Mouse (Mus musculus): ENCODE results near the gene Hoxa5. TPM values are rescaled to one million over a fixed set of nuclear protein-coding genes. Genes with fewer than 3 reads are reported as not detected.

Gene Hoxa5
- polyA plus RNA-seq, 1 experiment from 2014 or later, result 1.8 TPM

DNA sequence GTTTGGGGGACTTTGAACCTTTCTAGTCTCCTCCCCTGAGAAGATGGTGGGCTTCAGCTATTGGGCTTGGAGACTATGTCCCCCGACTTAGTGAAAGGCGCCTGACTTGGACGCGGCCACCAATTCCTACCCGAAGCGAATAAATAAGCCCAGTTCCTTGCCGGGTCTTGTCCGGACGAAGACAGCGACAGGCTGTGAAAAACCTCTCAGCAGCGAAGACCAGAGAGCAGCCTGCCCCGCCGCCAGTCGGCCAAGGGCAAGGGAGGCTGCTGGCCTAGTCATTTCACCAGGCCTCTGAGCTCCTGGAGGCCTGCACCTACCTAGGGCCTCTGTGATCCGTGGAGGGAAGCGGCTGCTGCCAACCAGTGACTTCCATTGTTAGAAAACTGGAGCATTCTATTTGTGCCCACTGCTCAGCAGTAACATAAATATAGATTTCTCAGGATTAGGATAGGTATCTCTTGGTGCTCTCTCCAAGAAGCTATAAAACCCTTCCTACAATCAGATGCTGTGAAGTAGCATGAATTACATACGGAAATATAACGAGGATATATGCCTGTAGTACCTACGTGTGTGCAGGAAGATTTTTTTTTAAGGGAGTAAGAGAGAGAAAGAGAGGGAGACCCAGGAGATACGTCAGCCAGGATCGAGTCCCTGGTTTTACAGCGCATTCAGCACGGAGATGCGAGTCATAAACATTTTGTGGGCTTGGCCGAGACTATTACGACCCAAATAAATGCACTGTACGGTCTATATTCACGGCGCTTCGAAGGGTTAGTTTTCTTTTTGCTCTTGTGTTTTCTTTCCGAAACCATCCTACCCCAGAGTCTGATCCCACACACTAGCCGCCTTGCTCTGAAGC, 15.8 kb upstream of the Hoxa5 start:
- H3K4me3 ChIP-seq, result no peak overlapping the region
- 11% methylated on average over 32 of the region's 32 CpGs for WGBS
- H3K27ac ChIP-seq, result no peak overlapping the region
- H3K4me1 ChIP-seq (replicated peaks), result peaks cover 22% of the 10 kb centered on the region
- peaks cover 100% of the 10 kb centered on the region for H3K27me3 ChIP-seq (ENCODE audit: insufficient read depth, poor library complexity, severe bottlenecking)
- no peaks in the 10 kb centered on the region for H3K36me3 ChIP-seq
- H3K9me3 ChIP-seq, result no peaks in the 10 kb centered on the region
- peak; percentile 67 for DNase-seq (ENCODE audit: low spot score)

DNA sequence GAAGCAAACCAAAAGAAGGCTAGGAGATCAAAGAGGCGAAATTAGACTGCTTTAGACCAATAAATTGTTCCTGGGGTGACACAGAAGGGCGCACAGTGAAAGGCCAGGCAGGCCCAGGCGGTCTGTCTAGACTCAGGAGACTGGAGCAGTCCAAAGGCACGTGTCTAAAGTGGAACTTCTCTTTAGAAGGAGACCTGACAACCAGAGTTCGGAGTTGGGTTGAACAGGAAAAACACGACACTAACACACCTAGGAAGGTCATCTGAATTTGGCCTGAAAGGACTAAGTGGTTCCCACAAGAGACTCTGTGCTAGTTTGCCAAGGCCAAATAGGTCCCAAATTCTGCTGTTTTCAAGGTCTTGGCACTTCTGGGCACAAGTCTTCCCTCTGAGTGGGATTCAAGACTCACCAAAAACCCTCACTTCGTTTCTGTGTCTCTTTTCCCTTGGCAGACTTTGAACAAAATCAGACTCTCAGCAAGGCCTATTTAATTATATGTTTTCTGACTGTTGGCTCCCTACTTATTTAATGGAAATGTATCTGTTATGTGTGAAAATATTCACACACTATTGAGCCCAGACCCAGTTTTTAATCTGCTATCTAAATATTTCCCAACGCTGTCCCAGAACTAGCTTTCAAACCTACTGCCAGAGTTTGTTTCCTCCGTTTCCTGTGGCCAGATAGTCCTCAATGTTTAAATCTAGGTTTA, 15.0 kb upstream of the Hoxa5 start:
- H3K4me3 ChIP-seq, result no peak overlapping the region
- H3K4me1 ChIP-seq (replicated peaks), result peaks cover 22% of the 10 kb centered on the region
- H3K9me3 ChIP-seq, result no peaks in the 10 kb centered on the region
- 21% methylated on average over 9 of the region's 9 CpGs for WGBS
- DNase-seq (ENCODE audit: low spot score), result no peak
- H3K27me3 ChIP-seq (ENCODE audit: insufficient read depth, poor library complexity, severe bottlenecking), result peaks cover 100% of the 10 kb centered on the region
- H3K27ac ChIP-seq, result no peak overlapping the region
- no peaks in the 10 kb centered on the region for H3K36me3 ChIP-seq

DNA sequence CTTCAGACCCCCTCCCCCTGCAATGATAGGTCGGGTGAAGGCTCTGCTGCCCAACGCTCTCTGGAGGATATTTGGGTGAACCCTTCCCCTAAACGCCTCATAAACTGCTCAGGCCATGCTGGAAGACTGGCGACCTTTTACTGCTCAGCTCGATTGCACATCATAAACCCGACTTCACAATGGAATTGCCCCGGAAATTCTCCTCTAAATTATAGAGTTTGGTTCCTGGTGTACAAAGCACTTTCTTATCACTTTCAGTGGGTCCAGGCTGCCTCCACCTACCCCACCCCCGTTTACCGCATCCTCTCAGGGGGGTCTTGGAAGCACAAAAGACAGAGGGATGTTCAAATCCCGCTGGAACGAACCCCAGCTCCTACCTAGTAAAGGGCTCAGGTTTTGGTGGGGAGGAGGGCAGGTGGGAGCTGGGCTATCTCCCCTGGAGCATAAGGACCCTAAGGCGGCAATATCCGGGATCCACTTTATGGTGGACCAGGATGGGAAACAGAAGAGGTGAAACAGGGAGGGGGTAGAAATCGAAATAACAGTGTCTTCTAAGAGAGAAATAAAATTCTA, 14.3 kb upstream of the Hoxa5 start:
- no peak overlapping the region for H3K27ac ChIP-seq
- no peak overlapping the region for H3K4me3 ChIP-seq
- no peaks in the 10 kb centered on the region for H3K36me3 ChIP-seq
- peaks cover 22% of the 10 kb centered on the region for H3K4me1 ChIP-seq (replicated peaks)
- peaks cover 100% of the 10 kb centered on the region for H3K27me3 ChIP-seq (ENCODE audit: insufficient read depth, poor library complexity, severe bottlenecking)
- no peaks in the 10 kb centered on the region for H3K9me3 ChIP-seq
- WGBS, result 11% methylated on average over 14 of the region's 14 CpGs
- DNase-seq (ENCODE audit: low spot score), result no peak

DNA sequence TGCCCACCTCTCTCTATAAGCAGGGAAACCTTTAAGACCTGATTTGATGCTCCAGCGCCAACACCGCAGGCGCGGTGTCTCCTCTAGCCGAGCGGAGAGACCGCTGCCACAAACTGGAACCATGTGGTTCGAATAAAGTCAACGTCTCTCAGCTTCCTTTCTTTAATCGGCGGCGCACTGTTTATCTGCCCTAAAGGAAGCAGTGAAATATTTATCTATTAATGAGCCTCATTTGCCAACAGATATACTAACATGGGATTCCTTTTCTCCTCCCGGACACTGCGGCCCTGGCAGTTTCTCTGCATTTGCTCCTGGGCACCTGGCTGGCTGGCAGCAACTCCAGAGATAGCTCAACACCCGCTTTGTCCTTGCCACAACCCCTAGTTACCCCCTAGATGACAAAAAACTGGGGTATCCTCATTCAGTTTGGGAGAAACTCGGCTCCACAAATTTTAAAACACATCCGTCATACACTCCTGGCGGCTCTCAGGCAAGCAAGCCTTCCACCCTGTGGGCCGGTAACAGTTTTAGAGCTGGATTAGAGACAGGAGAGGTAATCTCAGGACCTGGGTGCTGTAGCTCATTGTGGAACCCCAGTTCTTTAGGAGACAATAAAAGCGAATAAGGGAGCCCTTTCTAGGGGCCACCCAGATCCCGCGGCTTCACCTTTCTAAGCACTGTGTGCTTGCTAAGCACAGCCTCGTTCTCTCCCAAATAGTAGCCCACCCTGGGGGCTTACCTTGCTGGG, 13.7 kb upstream of the Hoxa5 start:
- Histone ChIP-seq H3K4me3 (peak overlapping the region; percentile 45; the same call in 1 of the 2 replicates), H3K9me3 (no peaks in the 10 kb centered on the region), H3K27ac (no peak overlapping the region), H3K27me3 (ENCODE audit: insufficient read depth, poor library complexity, severe bottlenecking) (peaks cover 100% of the 10 kb centered on the region), H3K36me3 (no peaks in the 10 kb centered on the region), H3K4me1 (replicated peaks) (peaks cover 22% of the 10 kb centered on the region)
- no peak for DNase-seq (ENCODE audit: low spot score)
- WGBS, result 4% methylated on average over 23 of the region's 23 CpGs

DNA sequence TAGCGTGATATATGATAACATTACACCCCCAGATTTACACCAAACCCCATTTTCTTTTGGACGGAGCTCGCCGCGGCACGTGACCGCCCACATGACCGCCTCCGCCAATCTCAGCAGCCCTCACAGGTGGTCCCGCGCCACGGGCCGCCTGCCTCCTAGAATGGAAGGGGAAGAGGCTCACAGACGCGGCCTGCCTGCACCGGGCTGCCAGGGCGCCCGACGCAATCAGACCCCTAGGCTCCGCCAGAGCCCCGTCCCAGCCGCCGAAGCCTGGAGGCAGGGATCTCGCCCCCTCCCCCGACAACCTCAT, 13.0 kb upstream of the Hoxa5 start:
- Histone ChIP-seq H3K4me3 (peak overlapping the region; percentile 45), H3K4me1 (replicated peaks) (peaks cover 22% of the 10 kb centered on the region), H3K27me3 (ENCODE audit: insufficient read depth, poor library complexity, severe bottlenecking) (peaks cover 100% of the 10 kb centered on the region), H3K36me3 (no peaks in the 10 kb centered on the region), H3K9me3 (no peaks in the 10 kb centered on the region), H3K27ac (no peak overlapping the region)
- peak; percentile 77 for DNase-seq (ENCODE audit: low spot score)
- WGBS, result under 1% methylated on average over 25 of the region's 25 CpGs

DNA sequence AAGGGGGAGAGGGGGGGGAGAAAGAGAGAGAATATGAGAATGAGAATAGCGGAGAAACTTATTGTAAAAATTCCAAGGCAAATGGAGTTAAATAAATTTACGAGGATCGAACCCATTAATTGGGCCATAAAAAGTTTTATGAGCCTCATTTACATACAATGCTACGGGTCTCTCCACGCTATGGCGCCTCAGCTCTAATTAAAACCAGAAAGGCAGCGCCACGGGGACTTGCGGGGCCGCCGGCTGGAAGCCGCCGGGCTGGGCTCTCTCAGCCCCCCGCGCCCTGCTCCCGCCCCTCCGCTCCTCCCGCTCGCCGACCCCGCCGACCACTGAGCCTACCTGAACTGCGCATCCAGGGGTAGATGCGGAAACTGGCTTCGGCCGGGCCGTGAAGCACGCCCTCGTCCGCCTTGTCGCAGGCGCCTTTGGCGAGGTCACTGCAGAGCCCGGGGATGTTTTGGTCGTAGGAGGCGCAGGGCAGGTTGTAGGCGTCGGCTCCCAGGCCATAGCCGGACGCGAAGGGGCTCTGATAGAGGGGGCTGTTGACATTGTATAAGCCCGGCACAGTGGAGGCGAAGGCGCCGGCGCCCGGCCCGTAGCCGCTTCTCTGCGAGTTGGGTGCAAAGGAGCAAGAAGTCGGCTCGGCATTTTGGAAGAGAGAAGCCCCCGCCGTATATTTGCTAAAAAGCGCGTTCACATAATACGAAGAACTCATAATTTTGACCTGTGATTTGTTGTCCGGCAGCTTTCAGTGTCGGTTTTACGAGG, 12.5 kb upstream of the Hoxa5 start:
- Histone ChIP-seq H3K36me3 (no peaks in the 10 kb centered on the region), H3K27me3 (ENCODE audit: insufficient read depth, poor library complexity, severe bottlenecking) (peaks cover 100% of the 10 kb centered on the region), H3K4me3 (peak overlapping the region; percentile 45), H3K4me1 (replicated peaks) (peaks cover 20% of the 10 kb centered on the region), H3K27ac (no peak overlapping the region), H3K9me3 (no peaks in the 10 kb centered on the region)
- peak; percentile 68 for DNase-seq (ENCODE audit: low spot score)
- WGBS, result 2% methylated on average over 60 of the region's 60 CpGs

DNA sequence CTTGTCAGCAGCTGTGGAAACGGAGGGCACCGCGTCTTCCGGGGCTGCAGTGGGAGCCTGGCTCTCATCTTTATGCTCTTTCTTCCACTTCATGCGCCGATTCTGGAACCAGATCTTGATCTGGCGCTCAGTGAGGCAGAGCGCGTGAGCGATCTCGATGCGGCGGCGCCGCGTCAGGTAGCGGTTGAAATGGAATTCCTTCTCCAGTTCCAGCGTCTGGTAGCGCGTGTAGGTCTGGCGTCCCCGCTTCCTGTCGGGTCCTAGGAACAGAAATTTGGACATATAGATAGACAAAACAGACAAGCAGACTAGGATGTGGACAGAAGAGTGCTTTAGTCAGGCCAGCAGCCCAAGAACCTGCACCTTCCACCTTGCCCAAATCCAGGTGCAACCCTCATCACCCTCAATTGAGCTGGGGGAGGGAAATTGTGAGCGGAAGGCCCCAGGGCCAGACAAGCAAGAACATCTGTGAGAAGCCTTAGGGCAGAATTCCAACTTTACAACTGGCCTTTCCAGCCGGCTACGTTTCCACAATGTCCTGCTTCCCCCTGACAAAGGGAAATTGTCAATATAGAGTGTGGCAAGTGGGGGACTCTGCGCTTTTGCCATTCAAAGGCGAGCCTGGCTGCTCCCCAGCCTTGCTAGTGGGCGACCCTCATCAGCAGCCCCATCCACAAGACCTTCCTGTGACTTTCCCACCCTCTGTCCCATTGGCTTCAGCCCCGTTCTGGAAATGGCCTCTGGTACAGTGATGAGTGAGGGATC, 11.6 kb upstream of the Hoxa5 start:
- no peak overlapping the region for H3K27ac ChIP-seq
- no peaks in the 10 kb centered on the region for H3K9me3 ChIP-seq
- H3K4me3 ChIP-seq, result no peak overlapping the region
- no peak for DNase-seq (ENCODE audit: low spot score)
- peaks cover 100% of the 10 kb centered on the region for H3K27me3 ChIP-seq (ENCODE audit: insufficient read depth, poor library complexity, severe bottlenecking)
- peaks cover 11% of the 10 kb centered on the region for H3K4me1 ChIP-seq (replicated peaks)
- no peaks in the 10 kb centered on the region for H3K36me3 ChIP-seq
- 2% methylated on average over 30 of the region's 30 CpGs for WGBS

DNA sequence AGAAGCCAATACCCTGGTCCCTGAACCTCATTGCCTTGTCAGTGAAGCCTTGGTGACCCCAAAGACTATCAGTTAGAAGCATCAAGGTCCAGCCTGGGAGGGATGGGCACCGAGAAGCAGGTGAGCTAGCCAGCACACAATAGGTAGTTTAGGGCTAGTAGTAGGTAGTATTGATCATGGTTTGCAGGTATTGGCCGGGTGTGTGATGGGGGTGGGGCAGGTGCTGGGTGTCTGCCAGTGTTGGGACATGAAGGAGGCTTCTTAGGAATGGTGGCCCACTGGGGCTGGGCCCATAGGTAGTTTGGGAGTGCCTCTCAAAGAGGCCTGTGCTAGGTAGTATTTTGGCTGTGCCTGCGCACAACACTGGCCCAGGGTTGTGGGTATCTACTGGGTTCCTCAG, 10.7 kb upstream of the Hoxa5 start:
- no peak for DNase-seq (ENCODE audit: low spot score)
- H3K4me3 ChIP-seq, result no peak overlapping the region
- peaks cover 100% of the 10 kb centered on the region for H3K27me3 ChIP-seq (ENCODE audit: insufficient read depth, poor library complexity, severe bottlenecking)
- no peaks in the 10 kb centered on the region for H3K36me3 ChIP-seq
- no peaks in the 10 kb centered on the region for H3K9me3 ChIP-seq
- H3K27ac ChIP-seq, result no peak overlapping the region
- peaks cover 11% of the 10 kb centered on the region for H3K4me1 ChIP-seq (replicated peaks)
- 14% methylated on average over 3 of the region's 3 CpGs for WGBS

DNA sequence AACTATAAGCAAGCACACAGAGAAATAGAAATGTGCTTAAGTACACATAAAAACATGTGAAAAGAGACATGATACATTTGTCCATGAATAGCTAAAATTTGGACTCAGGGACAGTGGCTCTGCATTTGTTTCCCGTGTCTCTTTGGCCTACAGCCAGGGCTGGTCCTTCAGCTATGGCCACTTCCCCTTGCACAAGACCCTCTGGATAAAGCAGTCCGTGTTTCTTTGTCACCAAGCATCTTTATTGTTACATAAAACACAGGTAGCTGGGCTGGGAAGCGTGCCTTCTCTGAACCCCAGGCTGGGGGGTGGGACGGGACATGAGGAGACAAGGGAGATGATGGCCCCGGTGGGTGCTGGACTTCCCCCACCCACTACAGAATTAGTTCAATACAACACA, 9.9 kb upstream of the Hoxa5 start:
- peaks cover 11% of the 10 kb centered on the region for H3K4me1 ChIP-seq (replicated peaks)
- H3K4me3 ChIP-seq, result no peak overlapping the region
- no peak for DNase-seq (ENCODE audit: low spot score)
- WGBS, result 9% methylated on average over 5 of the region's 5 CpGs
- no peak overlapping the region for H3K27ac ChIP-seq
- H3K9me3 ChIP-seq, result no peaks in the 10 kb centered on the region
- H3K36me3 ChIP-seq, result no peaks in the 10 kb centered on the region
- H3K27me3 ChIP-seq (ENCODE audit: insufficient read depth, poor library complexity, severe bottlenecking), result peaks cover 100% of the 10 kb centered on the region

DNA sequence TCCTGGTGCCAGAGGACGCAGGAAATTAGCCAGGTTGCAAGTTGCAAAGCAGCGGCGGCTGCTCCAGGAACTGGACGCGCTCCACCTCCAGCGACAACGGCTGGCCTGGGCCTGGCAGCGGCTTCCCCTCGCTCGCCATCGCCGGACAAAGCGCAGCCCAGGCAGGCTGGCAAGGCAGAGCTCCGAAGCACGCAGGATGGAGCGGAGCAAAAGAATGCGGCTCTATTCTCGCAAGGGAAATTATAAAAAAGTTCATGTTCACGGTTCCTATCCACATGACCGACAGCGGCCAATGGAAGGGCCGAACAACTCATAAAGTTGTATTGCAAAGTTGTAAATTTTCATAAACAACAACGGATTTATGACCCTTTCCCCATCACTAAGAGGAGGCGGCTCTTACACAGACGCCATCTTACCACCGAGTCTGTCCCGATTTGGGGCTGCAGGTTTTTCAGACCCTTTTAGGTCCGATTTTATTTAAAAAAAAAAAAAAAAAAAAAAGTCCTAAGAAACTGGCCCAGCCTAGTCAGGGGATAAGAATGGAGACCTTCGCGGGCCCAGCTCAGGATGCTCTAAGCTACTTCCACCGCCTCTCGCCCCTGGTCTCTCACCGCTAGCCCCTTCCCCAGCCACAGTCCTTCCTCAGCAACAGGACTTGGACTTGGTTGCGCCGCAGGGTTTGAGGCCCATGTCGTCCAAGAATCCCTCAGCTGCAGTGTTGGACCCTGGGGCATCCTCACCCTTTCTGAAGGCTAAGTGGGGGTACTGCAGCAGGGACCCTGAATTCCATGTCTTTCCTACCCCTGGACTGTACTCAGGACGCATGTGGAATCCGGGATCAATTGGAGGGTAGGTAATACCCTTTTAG, 9.0 kb upstream of the Hoxa5 start, which contains the start of the genes Hoxa3 and Gm28308:
Gene Hoxa3 (minus strand): TSS at position 218 of the 868 bp plus-strand sequence.
Gene Gm28308 (minus strand): TSS at position 221 of the 868 bp plus-strand sequence.
- WGBS, result 2% methylated on average over 38 of the region's 38 CpGs
- no peak within 1 kb of the TSS for H3K27ac ChIP-seq
- peaks cover 17% of the 10 kb centered on the region for H3K4me1 ChIP-seq (replicated peaks)
- H3K27me3 ChIP-seq (ENCODE audit: insufficient read depth, poor library complexity, severe bottlenecking), result peaks cover 100% of the 10 kb centered on the region
- H3K9me3 ChIP-seq, result no peaks in the 10 kb centered on the region
- no peak within 1 kb of the TSS for H3K4me3 ChIP-seq
- DNase-seq (ENCODE audit: low spot score), result no peak
- no peaks in the 10 kb centered on the region for H3K36me3 ChIP-seq
